Mouse (Mus musculus): ENCODE data around the gene Pikfyve.
"Not testable (repeated sequence)": the region's sequence is repeated elsewhere in the genome, so short reads cannot be mapped to it uniquely, and the experiment has no call there.

The Pikfyve gene

GRCm38 (mm10) chr1:65185524-65186205 lies 818 bp upstream of the Pikfyve start:
- no peak for DNase-seq

GRCm38 (mm10) chr1:65187074-65187430 lies 569 bp downstream of the Pikfyve start:
- DNase-seq, result no peak

GRCm38 (mm10) chr1:65190172-65190571 lies 3.7 kb downstream of the Pikfyve start:
- no peak for DNase-seq

- no peak for DNase-seq
Measured at GRCm38 (mm10) chr1:65193226-65193625, 6.7 kb downstream of the Pikfyve start.

- DNase-seq, result no peak
Measured at GRCm38 (mm10) chr1:65198425-65198824, 11.9 kb downstream of the Pikfyve start.

- no peak for DNase-seq
Measured at GRCm38 (mm10) chr1:65198861-65199260, 12.4 kb downstream of the Pikfyve start.

GRCm38 (mm10) chr1:65204299-65204698 lies 17.8 kb downstream of the Pikfyve start:
- DNase-seq, result no peak

- no peak for DNase-seq
Measured at GRCm38 (mm10) chr1:65213214-65213613, 26.7 kb downstream of the Pikfyve start.

GRCm38 (mm10) chr1:65217567-65217966 lies 31.1 kb downstream of the Pikfyve start:
- DNase-seq, result no peak

- DNase-seq, result no peak
Measured at GRCm38 (mm10) chr1:65217972-65218371, 31.5 kb downstream of the Pikfyve start.

- no peak for DNase-seq
Measured at GRCm38 (mm10) chr1:65223654-65224053, 37.2 kb downstream of the Pikfyve start.

- no peak for DNase-seq
Measured at GRCm38 (mm10) chr1:65227681-65228080, 41.2 kb downstream of the Pikfyve start.

- not testable (repeated sequence) for DNase-seq
Measured at GRCm38 (mm10) chr1:65229768-65230167, 43.3 kb downstream of the Pikfyve start.

- no peak for DNase-seq
Measured at GRCm38 (mm10) chr1:65230566-65230965, 44.1 kb downstream of the Pikfyve start.

GRCm38 (mm10) chr1:65237712-65238111 lies 51.2 kb downstream of the Pikfyve start:
- no peak for DNase-seq

GRCm38 (mm10) chr1:65245637-65246036 lies 59.2 kb downstream of the Pikfyve start:
- no peak for DNase-seq

- no peak for DNase-seq
Measured at GRCm38 (mm10) chr1:65280461-65280860, 94.0 kb downstream of the Pikfyve start.

- DNase-seq, result no peak
Measured at GRCm38 (mm10) chr1:65281756-65282155, 95.3 kb downstream of the Pikfyve start, which contains the start of gene Pth2r. TSS of gene Pth2r (plus strand) at chr1:65282056.

GRCm38 (mm10) chr1:65282766-65283165 lies 96.3 kb downstream of the Pikfyve start:
- DNase-seq, result peak; percentile 62

- DNase-seq, result no peak
Measured at GRCm38 (mm10) chr1:65308476-65308875, 122.0 kb downstream of the Pikfyve start.

GRCm38 (mm10) chr1:65311214-65311933 lies 124.9 kb downstream of the Pikfyve start:
- no peak for DNase-seq

- peak; percentile 53 for DNase-seq
Measured at GRCm38 (mm10) chr1:65312118-65312517, 125.6 kb downstream of the Pikfyve start.

- DNase-seq, result no peak
Measured at GRCm38 (mm10) chr1:65312896-65313295, 126.4 kb downstream of the Pikfyve start.
